Mouse (Mus musculus): ENCODE data around the gene Syt7. TPM values are rescaled to one million over a fixed set of nuclear protein-coding genes. Genes with fewer than 3 reads are reported as not detected.

Syt7 gene
- polyA plus RNA-seq, 1 experiment from 2014 or later, result 0.96 TPM

Other genes starting within 250 kb of the Syt7 start
- gene Fads1, start 206.2 kb upstream of the Syt7 start, polyA plus RNA-seq (2015; fragmentation: Nextera tagmentation; extraction: Ambion mirVana), result 95.4 and 100 TPM in 2 replicates
- gene Tmem258, start 185.1 kb upstream of the Syt7 start, polyA plus RNA-seq (2015; fragmentation: Nextera tagmentation; extraction: Ambion mirVana), result 430 and 433 TPM in 2 replicates
- gene Fen1, start 184.9 kb upstream of the Syt7 start, polyA plus RNA-seq (2015; fragmentation: Nextera tagmentation; extraction: Ambion mirVana), result 103 and 107 TPM in 2 replicates
- gene Myrf, start 148.3 kb upstream of the Syt7 start, polyA plus RNA-seq (2015; fragmentation: Nextera tagmentation; extraction: Ambion mirVana), result 3.9 and 4.2 TPM in 2 replicates
- gene Dagla, start 84.2 kb upstream of the Syt7 start, polyA plus RNA-seq (2015; fragmentation: Nextera tagmentation; extraction: Ambion mirVana), result 3.2 and 4.2 TPM in 2 replicates
- 0.13 and 0.89 TPM in 2 replicates for gene Lrrc10b, start 68.4 kb downstream of the Syt7 start, polyA plus RNA-seq (2015; fragmentation: Nextera tagmentation; extraction: Ambion mirVana)
- 0.13 TPM in 1 of 2 replicates, not detected in the other for gene Ppp1r32, start 93.8 kb downstream of the Syt7 start, polyA plus RNA-seq (2015; fragmentation: Nextera tagmentation; extraction: Ambion mirVana)
- gene Cpsf7, start 136.2 kb downstream of the Syt7 start, polyA plus RNA-seq (2015; fragmentation: Nextera tagmentation; extraction: Ambion mirVana), result 47.5 and 53.0 TPM in 2 replicates
- gene Sdhaf2, start 137.1 kb downstream of the Syt7 start, polyA plus RNA-seq (2015; fragmentation: Nextera tagmentation; extraction: Ambion mirVana), result 65.1 and 66.0 TPM in 2 replicates
- gene Tmem216, start 167.1 kb downstream of the Syt7 start, polyA plus RNA-seq (2015; fragmentation: Nextera tagmentation; extraction: Ambion mirVana), result 51.9 and 53.0 TPM in 2 replicates
- 20.0 and 21.6 TPM in 2 replicates for gene Cyb561a3, start 188.1 kb downstream of the Syt7 start, polyA plus RNA-seq (2015; fragmentation: Nextera tagmentation; extraction: Ambion mirVana)
- 46.6 and 48.8 TPM in 2 replicates for gene Tmem138, start 188.3 kb downstream of the Syt7 start, polyA plus RNA-seq (2015; fragmentation: Nextera tagmentation; extraction: Ambion mirVana)
- 425 and 430 TPM in 2 replicates for gene Ddb1, start 216.2 kb downstream of the Syt7 start, polyA plus RNA-seq (2015; fragmentation: Nextera tagmentation; extraction: Ambion mirVana)
- gene Tkfc, start 216.6 kb downstream of the Syt7 start, polyA plus RNA-seq (2015; fragmentation: Nextera tagmentation; extraction: Ambion mirVana), result 54.9 and 56.2 TPM in 2 replicates
- 2.9 and 3.9 TPM in 2 replicates for gene Vwce, start 245.1 kb downstream of the Syt7 start, polyA plus RNA-seq (2015; fragmentation: Nextera tagmentation; extraction: Ambion mirVana)

Data from kidney, embryonic 16.5 days (tissue).